Mouse (Mus musculus) ES-E14 (cell line): ENCODE data around the gene Ift46. TPM values are rescaled to one million over a fixed set of nuclear protein-coding genes. Genes with fewer than 3 reads are reported as not detected.

Source experiments
- DNase-seq: peaks from one replicate; pipeline ENCODE4 v3.0.0-alpha.2; 2013; ENCODE audit warnings: low read depth, low spot score
- H3K27ac ChIP-seq: 2 replicates; pipeline ENCODE4 v1.5.1; 2012; ENCODE audit warnings: low read depth, mild to moderate bottlenecking, low read length, moderate library complexity, mixed read lengths; ENCODE audit not compliant: poor library complexity, insufficient read depth, severe bottlenecking
- H3K36me3 ChIP-seq: 2 replicates; pipeline ENCODE4 v1.6.1; 2012; ENCODE audit warnings: mild to moderate bottlenecking, low read length, moderate library complexity, mixed read lengths; ENCODE audit not compliant: control insufficient read depth, poor library complexity, insufficient read depth, severe bottlenecking
- H3K4me1 ChIP-seq, 2 experiments: fragments of 150-350 bp in 1 of 2; sonication (generic) in 1 of 2; 2 replicates each; pipeline ENCODE4 v1.6.1; 2012; ENCODE audit warnings: low read length in 2 of 2, mild to moderate bottlenecking in 1 of 2, mixed read lengths in 1 of 2; ENCODE audit not compliant: control insufficient read depth in 2 of 2, insufficient read depth in 2 of 2, poor library complexity in 1 of 2
- H3K4me3 ChIP-seq, 2 experiments: fragments of 150-350 bp in 1 of 2; sonication (generic) in 1 of 2; 2 replicates each; pipeline ENCODE4 v1.5.1; 2012; ENCODE audit warnings: low read length in 2 of 2, low read depth in 1 of 2, mild to moderate bottlenecking in 1 of 2, mixed read lengths in 1 of 2; ENCODE audit not compliant: insufficient read depth in 1 of 2, poor library complexity in 1 of 2, severe bottlenecking in 1 of 2
- H3K9ac ChIP-seq: 2 replicates; pipeline ENCODE4 v1.6.1; 2012; ENCODE audit warnings: low read depth, mild to moderate bottlenecking, low read length, mixed read lengths; ENCODE audit not compliant: poor library complexity, insufficient read depth, severe bottlenecking
- H3K9me3 ChIP-seq: fragments of 150-350 bp; sonication (generic); 2 replicates; pipeline ENCODE4 v1.6.1; 2012; ENCODE audit warnings: low read depth, mild to moderate bottlenecking, low read length; ENCODE audit not compliant: control insufficient read depth, insufficient read depth
- CHD2 ChIP-seq: IDR thresholded peaks from 2 replicates; pipeline ENCODE4 v1.6.1; 2014; ENCODE audit warnings: mild to moderate bottlenecking, low read depth, low read length, inconsistent platforms
- HCFC1 ChIP-seq: IDR thresholded peaks from 2 replicates; pipeline ENCODE4 v1.6.1; 2012; ENCODE audit warnings: low read length, inconsistent platforms, borderline replicate concordance; ENCODE audit not compliant: insufficient read depth
- MAFK ChIP-seq: IDR thresholded peaks from 2 replicates; pipeline ENCODE4 v1.6.1; 2014; ENCODE audit warnings: mild to moderate bottlenecking, low read depth, low read length, inconsistent platforms; ENCODE audit not compliant: insufficient read depth
- ZC3H11A ChIP-seq: IDR thresholded peaks from 2 replicates; pipeline ENCODE4 v1.6.1; 2012; ENCODE audit warnings: low read depth, mild to moderate bottlenecking, inconsistent platforms, low read length, borderline replicate concordance
- ZNF384 ChIP-seq: IDR thresholded peaks from 2 replicates; pipeline ENCODE4 v1.6.1; 2012; ENCODE audit warnings: low read depth, low read length, inconsistent platforms
- in situ Hi-C, 2 experiments: fragments of 600-800 bp; cut with MboI; formaldehyde crosslinking; loops; one replicate each; pipeline ENCODE4 v1.15.1; 2025; ENCODE audit warnings: low sequenced_read_pairs in 2 of 2, inconsistent platforms in 1 of 2; ENCODE audit not compliant: unreplicated experiment in 2 of 2
- total RNA-seq: library from RNA; depleted of rRNA; stranded (reverse); fragments of 300-350 nt; gene quantifications from 2 replicates; pipeline ENCODE4 v1.2.3, GENCODE M21; 2012

Ift46 gene
- total RNA-seq, 1 experiment: 64.4 TPM

DNA sequence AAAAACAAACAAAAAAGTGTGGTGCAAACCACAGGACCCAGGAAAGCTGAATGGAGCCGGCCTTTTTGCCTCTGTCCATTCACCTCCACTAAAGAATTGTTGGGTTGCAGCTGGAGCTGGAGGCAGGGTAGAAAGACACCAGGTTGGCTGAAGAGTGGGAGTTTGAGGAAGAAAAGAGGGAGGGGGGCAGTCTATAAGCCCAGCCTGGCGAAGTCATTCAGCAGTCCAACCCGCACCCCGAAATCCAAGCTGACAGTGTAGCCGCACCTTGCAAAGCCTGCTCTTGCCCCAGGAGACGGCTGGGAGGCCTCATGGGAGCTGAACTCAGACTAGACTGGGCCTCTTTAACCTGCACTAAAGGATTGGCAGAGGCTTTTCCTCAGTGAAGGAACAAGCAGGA, 31.8 kb upstream of the Ift46 start:
- TF ChIP-seq ZNF384 (no peak), ZC3H11A (no peak), MAFK (no peak), CHD2 (no peak), HCFC1 (no peak)
- in situ Hi-C loops: no loop called here
- H3K9me3 ChIP-seq: no peaks in the 10 kb centered on the region
- no peak overlapping the region for H3K9ac ChIP-seq
- no peak overlapping the region for H3K27ac ChIP-seq
- no peaks in the 10 kb centered on the region for H3K36me3 ChIP-seq
- peaks cover 0 to 6% of the 10 kb centered on the region in 2 experiments; a peak in 1 of 4 replicates for H3K4me1 ChIP-seq
- no peak overlapping the region for H3K4me3 ChIP-seq
- no peak for DNase-seq

DNA sequence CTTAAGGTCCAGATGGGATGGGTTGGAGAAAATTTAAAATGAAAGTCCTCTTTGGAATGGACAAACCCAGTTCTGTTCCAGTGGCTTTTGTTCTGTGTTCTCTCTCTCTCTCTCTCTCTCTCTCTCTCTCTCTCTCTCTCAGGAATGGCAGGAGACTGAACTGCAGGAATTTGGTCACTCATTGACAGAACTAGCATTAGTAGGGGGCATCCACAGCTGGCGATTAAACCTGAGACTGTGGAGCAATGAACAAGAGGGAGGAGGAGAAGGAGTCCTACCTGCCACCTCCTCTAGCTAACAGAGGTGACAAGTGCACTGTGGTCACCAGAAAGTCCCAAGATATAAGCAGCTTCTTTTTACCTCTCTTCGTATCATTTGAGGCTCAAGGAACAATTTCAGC, 31.4 kb upstream of the Ift46 start:
- no peak overlapping the region for H3K27ac ChIP-seq
- DNase-seq: no peak
- H3K4me1 ChIP-seq: peaks cover 0 to 6% of the 10 kb centered on the region in 2 experiments; a peak in 1 of 4 replicates
- no peak overlapping the region for H3K4me3 ChIP-seq
- no peaks in the 10 kb centered on the region for H3K9me3 ChIP-seq
- in situ Hi-C loops: no loop called here
- no peak overlapping the region for H3K9ac ChIP-seq
- no peaks in the 10 kb centered on the region for H3K36me3 ChIP-seq
- no peak for TF ChIP-seq ZNF384
- TF ChIP-seq ZC3H11A: no peak
- TF ChIP-seq HCFC1: no peak
- no peak for TF ChIP-seq MAFK
- TF ChIP-seq CHD2: no peak

DNA sequence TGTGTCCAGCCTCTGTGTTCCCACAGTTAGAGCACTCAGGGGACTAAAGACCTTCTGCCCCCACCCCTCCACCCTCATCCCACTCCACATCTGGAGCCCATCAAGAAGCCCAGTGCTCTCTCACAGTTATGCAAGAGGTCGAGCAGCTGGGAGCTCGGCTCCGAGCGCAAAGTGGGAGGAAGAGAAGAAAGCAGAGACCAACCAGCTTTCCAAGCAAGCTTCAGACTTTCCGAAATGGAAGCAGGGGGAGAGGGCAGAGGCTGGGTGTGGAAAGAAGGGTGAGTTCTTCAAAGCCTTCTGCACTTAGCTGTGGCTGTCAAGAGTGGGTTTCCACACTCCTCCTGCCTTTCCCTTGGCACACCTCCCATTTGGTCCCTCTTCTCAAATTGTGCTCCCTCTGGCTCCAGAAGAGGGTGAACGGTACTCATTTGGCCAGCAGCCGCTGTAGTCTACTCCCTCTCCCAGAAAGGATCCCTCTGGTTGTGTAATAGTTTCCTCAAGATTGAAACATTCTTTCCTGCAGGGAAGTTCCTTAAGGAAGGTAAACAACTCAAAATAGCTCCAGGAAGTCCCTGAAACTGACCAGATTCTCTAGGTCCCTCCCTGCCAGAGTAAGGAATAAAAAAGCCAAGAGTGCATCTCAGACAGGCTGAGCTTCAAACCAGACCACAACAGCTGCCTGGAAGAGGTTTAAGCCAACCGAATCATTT, 30.3 kb upstream of the Ift46 start:
- Histone ChIP-seq H3K4me3 (no peak overlapping the region), H3K4me1 (peaks cover 0 to 6% of the 10 kb centered on the region in 2 experiments; a peak in 1 of 4 replicates), H3K9ac (no peak overlapping the region), H3K9me3 (no peaks in the 10 kb centered on the region), H3K36me3 (no peaks in the 10 kb centered on the region), H3K27ac (no peak overlapping the region)
- TF ChIP-seq CHD2: no peak
- TF ChIP-seq ZC3H11A: no peak
- no peak for TF ChIP-seq MAFK
- TF ChIP-seq HCFC1: no peak
- TF ChIP-seq ZNF384: no peak
- in situ Hi-C loops: no loop called here
- DNase-seq: no peak

DNA sequence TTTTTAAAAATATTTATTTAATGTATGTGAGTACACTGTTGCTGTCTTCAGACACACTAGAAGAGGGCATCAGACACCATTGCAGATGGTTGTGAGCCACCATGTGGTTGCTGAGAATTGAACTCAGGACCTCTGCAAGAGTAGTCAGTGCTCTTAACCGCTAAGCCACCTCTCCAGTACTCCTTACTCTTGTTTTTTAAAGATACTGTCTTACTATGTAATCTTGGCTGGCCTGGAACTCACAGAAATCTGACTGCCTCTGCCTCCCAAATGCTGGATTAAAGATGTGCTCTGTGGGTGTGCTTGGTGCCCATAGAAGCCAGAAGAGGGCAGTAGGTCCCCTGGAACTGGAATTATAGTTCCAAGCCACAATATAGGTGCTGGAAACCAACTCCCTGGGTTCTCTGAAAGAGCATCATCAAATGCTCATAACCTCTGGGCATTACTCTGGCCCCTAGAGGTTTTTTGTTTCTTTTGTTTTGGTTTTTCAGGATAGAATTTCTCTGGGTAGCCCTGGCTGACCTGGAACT, 27.0 kb upstream of the Ift46 start:
- Histone ChIP-seq H3K36me3 (peaks cover 5% of the 10 kb centered on the region), H3K4me3 (no peak overlapping the region), H3K9ac (no peak overlapping the region; the same call in 1 of the 2 replicates), H3K9me3 (no peaks in the 10 kb centered on the region), H3K27ac (no peak overlapping the region), H3K4me1 (no peaks in the 10 kb centered on the region)
- in situ Hi-C loops: no loop called here
- no peak for DNase-seq
- no peak for TF ChIP-seq HCFC1
- no peak for TF ChIP-seq ZNF384
- TF ChIP-seq ZC3H11A: no peak
- TF ChIP-seq MAFK: no peak
- no peak for TF ChIP-seq CHD2

DNA sequence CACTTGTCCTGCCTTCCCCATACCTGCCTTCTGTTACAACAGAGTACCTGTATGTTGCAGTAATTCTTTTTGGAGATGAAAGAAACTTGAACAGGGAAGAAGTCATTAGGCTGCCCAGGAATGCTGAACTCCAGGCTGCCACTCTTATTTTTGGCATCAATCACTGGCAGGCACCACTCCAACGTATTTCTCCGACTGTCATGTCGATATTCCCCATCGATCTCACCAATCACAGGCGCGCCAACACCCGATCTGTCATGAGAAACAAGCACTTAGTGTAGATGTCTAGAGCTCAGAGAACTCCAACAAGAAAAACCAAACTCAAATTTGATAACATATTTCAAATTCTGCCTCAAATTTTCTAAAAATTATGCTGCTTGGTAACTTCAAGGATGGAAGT, 22.3 kb upstream of the Ift46 start:
- Histone ChIP-seq H3K9me3 (no peaks in the 10 kb centered on the region), H3K9ac (no peak overlapping the region), H3K4me1 (no peaks in the 10 kb centered on the region), H3K36me3 (peaks cover 8% of the 10 kb centered on the region), H3K4me3 (no peak overlapping the region), H3K27ac (no peak overlapping the region)
- DNase-seq: no peak
- TF ChIP-seq ZC3H11A: no peak
- TF ChIP-seq MAFK: no peak
- TF ChIP-seq CHD2: no peak
- no peak for TF ChIP-seq ZNF384
- no peak for TF ChIP-seq HCFC1
- in situ Hi-C loops: no loop called here
